Mouse (Mus musculus): ENCODE measurements around the gene Pcolce. TPM values are rescaled to one million over a fixed set of nuclear protein-coding genes. Genes with fewer than 3 reads are reported as not detected.

Pcolce gene
- total and polyA plus RNA-seq, 2 experiments from 2014 or later, result 16.7 to 18.6 TPM

- no peaks in the 10 kb centered on the region; the same call in 1 of the 2 replicates for H3K4me1 ChIP-seq (ENCODE audit: insufficient read depth, low read length)
- no peak overlapping the region for H3K27ac ChIP-seq (ENCODE audit: low read depth, low read length)
- 0 out of 2 replicates have a peak overlapping the region, but pooled peaks have one; percentile 29 for H3K9ac ChIP-seq (replicated peaks; ENCODE audit: low read length, poor library complexity, severe bottlenecking)
- 18% methylated on average over 26 of the region's 26 CpGs for WGBS
- ATAC-seq (ENCODE audit: low FRiP score) (no peak), DNase-seq (ENCODE audit: low spot score) (no peak)
- H3K9me3 ChIP-seq (ENCODE audit: low read length), result no peaks in the 10 kb centered on the region
- no peaks in the 10 kb centered on the region for H3K36me3 ChIP-seq (ENCODE audit: insufficient read depth, low read length)
- peak overlapping the region; percentile 30 for H3K4me2 ChIP-seq (ENCODE audit: low read depth, low read length, poor library complexity, severe bottlenecking)
- peak overlapping the region; percentile 15; the same call in 1 of the 2 replicates for H3K4me3 ChIP-seq (ENCODE audit: low read depth, low read length)
- H3K27me3 ChIP-seq (ENCODE audit: insufficient read depth, low read length), result peaks cover 8% of the 10 kb centered on the region
- TF ChIP-seq CTCF (IDR thresholded peaks at IDR 0.05), result no peak
Observed at GRCm38 (mm10) chr5:137607860-137608653, 5.5 kb downstream of the Pcolce start.

- no peak for ATAC-seq (ENCODE audit: low FRiP score)
- TF ChIP-seq CTCF (IDR thresholded peaks at IDR 0.05), result no peak
- Histone ChIP-seq H3K27ac (ENCODE audit: low read depth, low read length) (0 out of 2 replicates have a peak overlapping the region, but pooled peaks have one; percentile 72), H3K9me3 (ENCODE audit: low read length) (no peaks in the 10 kb centered on the region), H3K4me2 (ENCODE audit: low read depth, low read length, poor library complexity, severe bottlenecking) (peak overlapping the region; percentile 61), H3K4me3 (ENCODE audit: low read depth, low read length) (peak overlapping the region; percentile 81), H3K4me1 (ENCODE audit: insufficient read depth, low read length) (peaks cover 10% of the 10 kb centered on the region; the same call in 1 of the 2 replicates), H3K36me3 (ENCODE audit: insufficient read depth, low read length) (0 out of 2 replicates have a peak, but pooled peaks cover 3% of the 10 kb centered on the region), H3K9ac (replicated peaks; ENCODE audit: low read length, poor library complexity, severe bottlenecking) (0 out of 2 replicates have a peak overlapping the region, but pooled peaks have one; percentile 19), H3K27me3 (ENCODE audit: insufficient read depth, low read length) (no peaks in the 10 kb centered on the region)
- DNase-seq (ENCODE audit: low spot score), result no peak
- 0% methylated on average over 22 of the region's 22 CpGs for WGBS
Observed at GRCm38 (mm10) chr5:137601365-137601729, 12.2 kb downstream of the Pcolce start.

- Histone ChIP-seq H3K27ac (ENCODE audit: low read depth, low read length) (peak within 1 kb of the TSS; percentile 72), H3K4me3 (ENCODE audit: low read depth, low read length) (peak within 1 kb of the TSS; percentile 81), H3K36me3 (ENCODE audit: insufficient read depth, low read length) (0 out of 2 replicates have a peak, but pooled peaks cover 3% of the 10 kb centered on the region), H3K27me3 (ENCODE audit: insufficient read depth, low read length) (no peaks in the 10 kb centered on the region), H3K9ac (replicated peaks; ENCODE audit: low read length, poor library complexity, severe bottlenecking) (peak within 1 kb of the TSS; percentile 85), H3K4me1 (ENCODE audit: insufficient read depth, low read length) (peaks cover 10% of the 10 kb centered on the region; the same call in 1 of the 2 replicates), H3K4me2 (ENCODE audit: low read depth, low read length, poor library complexity, severe bottlenecking) (peak within 1 kb of the TSS; percentile 96), H3K9me3 (ENCODE audit: low read length) (no peaks in the 10 kb centered on the region)
- ATAC-seq (ENCODE audit: low FRiP score), result peak; percentile 95
- under 1% methylated on average over 41 of the region's 41 CpGs for WGBS
- TF ChIP-seq CTCF (IDR thresholded peaks at IDR 0.05), result peak; percentile 23
- DNase-seq (ENCODE audit: low spot score), result peak; percentile 99
Observed at GRCm38 (mm10) chr5:137600619-137601364, 12.8 kb downstream of the Pcolce start, which contains the start of gene Mospd3. TSS of gene Mospd3 (minus strand) at chr5:137601058.

GRCm38 (mm10) chr5:137600281-137600618 lies 13.3 kb downstream of the Pcolce start:
- Histone ChIP-seq H3K4me3 (ENCODE audit: low read depth, low read length) (peak overlapping the region; percentile 81), H3K9ac (replicated peaks; ENCODE audit: low read length, poor library complexity, severe bottlenecking) (peak overlapping the region; percentile 85), H3K9me3 (ENCODE audit: low read length) (no peaks in the 10 kb centered on the region), H3K4me2 (ENCODE audit: low read depth, low read length, poor library complexity, severe bottlenecking) (peak overlapping the region; percentile 96), H3K27ac (ENCODE audit: low read depth, low read length) (peak overlapping the region; percentile 72), H3K4me1 (ENCODE audit: insufficient read depth, low read length) (peaks cover 10% of the 10 kb centered on the region; the same call in 1 of the 2 replicates), H3K27me3 (ENCODE audit: insufficient read depth, low read length) (no peaks in the 10 kb centered on the region), H3K36me3 (ENCODE audit: insufficient read depth, low read length) (0 out of 2 replicates have a peak, but pooled peaks cover 3% of the 10 kb centered on the region)
- WGBS, result 1% methylated on average over 19 of the region's 19 CpGs
- no peak for TF ChIP-seq CTCF (IDR thresholded peaks at IDR 0.05)
- no peak for DNase-seq (ENCODE audit: low spot score)
- peak; percentile 36 for ATAC-seq (ENCODE audit: low FRiP score)

GRCm38 (mm10) chr5:137599600-137599999 lies 14.0 kb downstream of the Pcolce start:
- WGBS, result 45% methylated on average over 9 of the region's 9 CpGs
- no peaks in the 10 kb centered on the region for H3K27me3 ChIP-seq (ENCODE audit: insufficient read depth, low read length)
- TF ChIP-seq CTCF (IDR thresholded peaks at IDR 0.05), result no peak

More at GRCm38 (mm10) chr5:137599600-137599999, 14.0 kb downstream of the Pcolce start:
- peak overlapping the region; percentile 96 for H3K4me2 ChIP-seq (ENCODE audit: low read depth, low read length, poor library complexity, severe bottlenecking)
- H3K4me3 ChIP-seq (ENCODE audit: low read depth, low read length), result peak overlapping the region; percentile 81
- H3K36me3 ChIP-seq (ENCODE audit: insufficient read depth, low read length), result 0 out of 2 replicates have a peak, but pooled peaks cover 3% of the 10 kb centered on the region
- no peak for ATAC-seq (ENCODE audit: low FRiP score)
- no peak overlapping the region for H3K27ac ChIP-seq (ENCODE audit: low read depth, low read length)
- H3K9ac ChIP-seq (replicated peaks; ENCODE audit: low read length, poor library complexity, severe bottlenecking), result peak overlapping the region; percentile 85
- no peaks in the 10 kb centered on the region for H3K9me3 ChIP-seq (ENCODE audit: low read length)
- no peak for DNase-seq (ENCODE audit: low spot score)
- peaks cover 10% of the 10 kb centered on the region; the same call in 1 of the 2 replicates for H3K4me1 ChIP-seq (ENCODE audit: insufficient read depth, low read length)
